Mouse (Mus musculus) testis, adult 2 months (tissue): ENCODE data around the gene 6430548M08Rik.

Source experiments
- CTCF ChIP-seq: fragments of 200-500 bp; IDR thresholded peaks from 2 replicates; pipeline ENCODE4 v1.5.1; 2012; ENCODE audit warnings: low read depth, mild to moderate bottlenecking, inconsistent platforms, low read length, moderate library complexity; ENCODE audit not compliant: control insufficient read depth, insufficient read depth, insufficient replicate concordance
- POLR2A ChIP-seq: fragments of 200-500 bp; IDR thresholded peaks from 2 replicates; pipeline ENCODE4 v1.6.1; 2012; ENCODE audit warnings: low read depth, mild to moderate bottlenecking, inconsistent platforms, low read length, moderate library complexity; ENCODE audit not compliant: control insufficient read depth

GRCm38 (mm10) chr8:120204736-120205360, 90.9 kb downstream of the 6430548M08Rik start:
- TF ChIP-seq CTCF (no peak), POLR2A (no peak; the same call in 1 of the 2 replicates)
